Mouse (Mus musculus): ENCODE measurements around the gene Leng8. TPM values are rescaled to one million over a fixed set of nuclear protein-coding genes. Genes with fewer than 3 reads are reported as not detected.
"Not testable (repeated sequence)": the region's sequence is repeated elsewhere in the genome, so short reads cannot be mapped to it uniquely, and the experiment has no call there.

The Leng8 gene
- polyA plus RNA-seq, 1 experiment from 2014 or later, result 46.3 TPM

GRCm38 (mm10) chr7:4151241-4151640 is 14.4 kb downstream of the Leng8 start:
- H3K36me3 ChIP-seq, result peaks cover 14% of the 10 kb centered on the region; the same call in 1 of the 2 replicates
- H3K27me3 ChIP-seq (replicated peaks), result no peaks in the 10 kb centered on the region
- no peak overlapping the region for H3K9ac ChIP-seq
- peak overlapping the region; percentile 10; the same call in 1 of the 2 replicates for H3K4me3 ChIP-seq (replicated peaks)
- H3K4me1 ChIP-seq (replicated peaks), result peaks cover 36% of the 10 kb centered on the region
- 26% methylated on average over 22 of the region's 22 CpGs for WGBS
- H3K4me2 ChIP-seq (replicated peaks), result peak overlapping the region; percentile 86
- peak; percentile 1; the same call in 1 of the 2 replicates for ATAC-seq
- peak overlapping the region; percentile 42 for H3K27ac ChIP-seq
- no peaks in the 10 kb centered on the region for H3K9me3 ChIP-seq

GRCm38 (mm10) chr7:4154356-4154755 is 17.5 kb downstream of the Leng8 start:
- no peak overlapping the region for H3K27ac ChIP-seq
- ATAC-seq, result no peak
- no peaks in the 10 kb centered on the region for H3K27me3 ChIP-seq (replicated peaks)
- 77% methylated on average over 5 of the region's 5 CpGs for WGBS
- H3K4me3 ChIP-seq (replicated peaks), result no peak overlapping the region
- H3K9me3 ChIP-seq, result no peaks in the 10 kb centered on the region
- H3K36me3 ChIP-seq, result 0 out of 2 replicates have a peak, but pooled peaks cover 3% of the 10 kb centered on the region
- peaks cover 17% of the 10 kb centered on the region for H3K4me1 ChIP-seq (replicated peaks)
- H3K9ac ChIP-seq, result no peak overlapping the region
- H3K4me2 ChIP-seq (replicated peaks), result no peak overlapping the region

GRCm38 (mm10) chr7:4154976-4155375 is 18.1 kb downstream of the Leng8 start:
- no peaks in the 10 kb centered on the region for H3K27me3 ChIP-seq (replicated peaks)
- no peak overlapping the region for H3K9ac ChIP-seq
- 57% methylated on average over 4 of the region's 4 CpGs for WGBS
- peaks cover 15% of the 10 kb centered on the region for H3K4me1 ChIP-seq (replicated peaks)
- ATAC-seq, result no peak
- no peaks in the 10 kb centered on the region for H3K9me3 ChIP-seq
- H3K36me3 ChIP-seq, result 0 out of 2 replicates have a peak, but pooled peaks cover 3% of the 10 kb centered on the region
- no peak overlapping the region for H3K4me3 ChIP-seq (replicated peaks)
- no peak overlapping the region for H3K27ac ChIP-seq
- H3K4me2 ChIP-seq (replicated peaks), result no peak overlapping the region

- WGBS, result 95% methylated on average over 4 of the region's 4 CpGs
- not testable (repeated sequence) for H3K9ac ChIP-seq; H3K27me3 ChIP-seq (replicated peaks); ATAC-seq; H3K4me1 ChIP-seq (replicated peaks); H3K27ac ChIP-seq; H3K4me2 ChIP-seq (replicated peaks); H3K4me3 ChIP-seq (replicated peaks); H3K9me3 ChIP-seq; H3K36me3 ChIP-seq
These were observed 24.8 kb downstream of the Leng8 start for GRCm38 (mm10) chr7:4161596-4161995.

GRCm38 (mm10) chr7:4163571-4164072 is 26.8 kb downstream of the Leng8 start:
- H3K36me3 ChIP-seq, result no peaks in the 10 kb centered on the region
- H3K9ac ChIP-seq, result peak overlapping the region; percentile 54
- H3K27me3 ChIP-seq (replicated peaks), result no peaks in the 10 kb centered on the region
- peak overlapping the region; percentile 55 for H3K4me3 ChIP-seq (replicated peaks)
- under 1% methylated on average over 11 of the region's 11 CpGs for WGBS
- ATAC-seq, result peak; percentile 64
- peak overlapping the region; percentile 83 for H3K27ac ChIP-seq
- no peaks in the 10 kb centered on the region for H3K9me3 ChIP-seq
- peaks cover 10% of the 10 kb centered on the region; the same call in 1 of the 2 replicates for H3K4me1 ChIP-seq (replicated peaks)
- H3K4me2 ChIP-seq (replicated peaks), result peak overlapping the region; percentile 76

- ATAC-seq, result peak; percentile 86
- WGBS, result under 1% methylated on average over 20 of the region's 20 CpGs
These were observed 27.5 kb downstream of the Leng8 start, which contains the start of gene Cdc42ep5 for GRCm38 (mm10) chr7:4164090-4164910. Gene Cdc42ep5 (minus strand): TSS chr7:4164860.

GRCm38 (mm10) chr7:4165286-4165685 is 28.4 kb downstream of the Leng8 start:
- 6% methylated on average over 3 of the region's 3 CpGs for WGBS
- H3K4me2 ChIP-seq (replicated peaks), result peak overlapping the region; percentile 76

More at GRCm38 (mm10) chr7:4164090-4164910, 27.5 kb downstream of the Leng8 start, which contains the start of gene Cdc42ep5:
- Histone ChIP-seq H3K4me3 (replicated peaks) (peak within 1 kb of the TSS; percentile 55), H3K27me3 (replicated peaks) (no peaks in the 10 kb centered on the region), H3K27ac (peak within 1 kb of the TSS; percentile 83), H3K4me2 (replicated peaks) (peak within 1 kb of the TSS; percentile 76), H3K9me3 (no peaks in the 10 kb centered on the region), H3K36me3 (no peaks in the 10 kb centered on the region), H3K9ac (peak within 1 kb of the TSS; percentile 54), H3K4me1 (replicated peaks) (peaks cover 10% of the 10 kb centered on the region; the same call in 1 of the 2 replicates)

GRCm38 (mm10) chr7:4167098-4167497 is 30.3 kb downstream of the Leng8 start:
- H3K27ac ChIP-seq, result peak overlapping the region; percentile 44; the same call in 1 of the 2 replicates
- no peaks in the 10 kb centered on the region for H3K9me3 ChIP-seq
- H3K4me1 ChIP-seq (replicated peaks), result peaks cover 10% of the 10 kb centered on the region; the same call in 1 of the 2 replicates
- H3K9ac ChIP-seq, result no peak overlapping the region
- H3K4me2 ChIP-seq (replicated peaks), result no peak overlapping the region
- no peaks in the 10 kb centered on the region for H3K27me3 ChIP-seq (replicated peaks)
- ATAC-seq, result peak; percentile 70
- H3K36me3 ChIP-seq, result no peaks in the 10 kb centered on the region
- no peak overlapping the region for H3K4me3 ChIP-seq (replicated peaks)

More at GRCm38 (mm10) chr7:4165286-4165685, 28.4 kb downstream of the Leng8 start:
- no peak overlapping the region for H3K9ac ChIP-seq
- H3K4me3 ChIP-seq (replicated peaks), result no peak overlapping the region; the same call in 1 of the 2 replicates
- H3K27ac ChIP-seq, result peak overlapping the region; percentile 83
- H3K9me3 ChIP-seq, result no peaks in the 10 kb centered on the region
- H3K27me3 ChIP-seq (replicated peaks), result no peaks in the 10 kb centered on the region
- peaks cover 10% of the 10 kb centered on the region; the same call in 1 of the 2 replicates for H3K4me1 ChIP-seq (replicated peaks)
- H3K36me3 ChIP-seq, result no peaks in the 10 kb centered on the region
- peak; percentile 16 for ATAC-seq

GRCm38 (mm10) chr7:4170193-4170938 is 33.5 kb downstream of the Leng8 start:
- Histone ChIP-seq H3K4me2 (replicated peaks) (no peak overlapping the region), H3K27ac (no peak overlapping the region), H3K4me3 (replicated peaks) (no peak overlapping the region), H3K9me3 (no peaks in the 10 kb centered on the region), H3K27me3 (replicated peaks) (no peaks in the 10 kb centered on the region), H3K36me3 (no peaks in the 10 kb centered on the region), H3K4me1 (replicated peaks) (peaks cover under 1% of the 10 kb centered on the region; the same call in 1 of the 2 replicates), H3K9ac (no peak overlapping the region)
- ATAC-seq, result peak; percentile 66
- WGBS, result 64% methylated on average over 6 of the region's 6 CpGs

GRCm38 (mm10) chr7:4178438-4178837 is 41.6 kb downstream of the Leng8 start:
- Histone ChIP-seq H3K4me2 (replicated peaks) (no peak overlapping the region), H3K9ac (no peak overlapping the region), H3K4me3 (replicated peaks) (no peak overlapping the region), H3K4me1 (replicated peaks) (no peaks in the 10 kb centered on the region), H3K36me3 (no peaks in the 10 kb centered on the region), H3K27me3 (replicated peaks) (no peaks in the 10 kb centered on the region), H3K27ac (no peak overlapping the region), H3K9me3 (no peaks in the 10 kb centered on the region)
- WGBS, result 46% methylated on average over 3 of the region's 3 CpGs
- ATAC-seq, result no peak

Data from intestine, embryonic 15.5 days (tissue).